Mouse (Mus musculus): ENCODE results near the gene Scamp2. TPM values are rescaled to one million over a fixed set of nuclear protein-coding genes. Genes with fewer than 3 reads are reported as not detected.

The Scamp2 gene
- total RNA-seq, 2 experiments from 2014 or later = 39.6 to 46.4 TPM

DNA sequence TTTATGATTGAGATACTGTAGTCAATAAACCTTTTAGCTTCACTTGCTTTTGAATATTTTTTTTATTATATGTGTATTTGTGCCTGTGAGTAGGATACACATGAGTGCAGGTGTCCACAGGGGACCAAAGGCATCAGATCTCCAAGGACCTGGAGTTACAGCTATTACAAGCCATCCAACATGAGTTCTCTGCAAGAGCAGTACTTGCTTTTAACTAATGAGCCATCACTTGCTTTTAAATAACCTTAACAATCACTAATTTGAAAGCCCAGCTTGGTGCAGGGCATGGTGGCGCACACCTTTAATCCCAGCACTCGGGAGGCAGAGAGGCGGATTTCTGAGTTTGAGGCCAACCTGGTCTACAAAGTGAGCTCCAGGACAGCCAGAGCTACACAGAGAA lies 6.0 kb upstream of the Scamp2 start:
- TF ChIP-seq CTCF (IDR thresholded peaks at IDR 0.05) = no peak
- DNase-seq = no peak
- H3K27ac ChIP-seq = no peak overlapping the region
- intact Hi-C loops (cut with DNase I) = no loop called here
- H3K4me3 ChIP-seq = no peak overlapping the region

- no peak for TF ChIP-seq CTCF (IDR thresholded peaks at IDR 0.05)
- DNase-seq = no peak
- H3K27ac ChIP-seq = no peak overlapping the region
- intact Hi-C loops (cut with DNase I) = no loop called here
- H3K4me3 ChIP-seq = no peak overlapping the region
Observed at GRCm38 (mm10) chr9:57557215-57557614, 3.5 kb upstream of the Scamp2 start.

- intact Hi-C loops (cut with DNase I) = no loop called here
- H3K4me3 ChIP-seq = no peak overlapping the region
- no peak overlapping the region for H3K27ac ChIP-seq
- no peak for DNase-seq
- no peak for TF ChIP-seq CTCF (IDR thresholded peaks at IDR 0.05)
Observed at GRCm38 (mm10) chr9:57558625-57559024, 2.1 kb upstream of the Scamp2 start.

GRCm38 (mm10) chr9:57559568-57559967 lies 1.2 kb upstream of the Scamp2 start:
- Histone ChIP-seq H3K4me3 (no peak overlapping the region), H3K27ac (no peak overlapping the region)
- TF ChIP-seq CTCF (IDR thresholded peaks at IDR 0.05) = no peak
- intact Hi-C loops (cut with DNase I) = no loop called here
- DNase-seq = no peak

- Histone ChIP-seq H3K27ac (peak overlapping the region; percentile 97), H3K4me3 (peak overlapping the region; percentile 85)
- DNase-seq = no peak
- intact Hi-C loops (cut with DNase I) = no loop called here
- TF ChIP-seq CTCF (IDR thresholded peaks at IDR 0.05) = no peak
Observed at GRCm38 (mm10) chr9:57560263-57560662, 480 bp upstream of the Scamp2 start.

- DNase-seq = peak; percentile 71
- H3K4me3 ChIP-seq = peak overlapping the region; percentile 85
- peak overlapping the region; percentile 97 for H3K27ac ChIP-seq
- TF ChIP-seq CTCF (IDR thresholded peaks at IDR 0.05) = no peak
- intact Hi-C loops (cut with DNase I) = loop anchor here (2.0 kb wide), 1 partner anchor 13 kb away; no protein-coding TSS in a partner anchor
Observed at GRCm38 (mm10) chr9:57561711-57562099, 962 bp downstream of the Scamp2 start.

- Histone ChIP-seq H3K27ac (peak overlapping the region; percentile 97), H3K4me3 (peak overlapping the region; percentile 85)
- TF ChIP-seq CTCF (IDR thresholded peaks at IDR 0.05) = no peak
- DNase-seq = peak; percentile 67
- intact Hi-C loops (cut with DNase I) = loop anchor here (1.0 to 2.0 kb wide), 2 partner anchors 14 to 40 kb away; no protein-coding TSS in a partner anchor
Observed at GRCm38 (mm10) chr9:57562896-57563372, 2.2 kb downstream of the Scamp2 start.

- Histone ChIP-seq H3K27ac (peak overlapping the region; percentile 85), H3K4me3 (no peak overlapping the region)
- no peak for DNase-seq
- intact Hi-C loops (cut with DNase I) = no loop called here
- no peak for TF ChIP-seq CTCF (IDR thresholded peaks at IDR 0.05)
Observed at GRCm38 (mm10) chr9:57564609-57565008, 3.9 kb downstream of the Scamp2 start.

GRCm38 (mm10) chr9:57565741-57566221 lies 5.0 kb downstream of the Scamp2 start:
- peak overlapping the region; percentile 38 for H3K4me3 ChIP-seq
- intact Hi-C loops (cut with DNase I) = no loop called here
- no peak for TF ChIP-seq CTCF (IDR thresholded peaks at IDR 0.05)
- peak; percentile 62 for DNase-seq
- peak overlapping the region; percentile 85 for H3K27ac ChIP-seq

GRCm38 (mm10) chr9:57566846-57567245 lies 6.1 kb downstream of the Scamp2 start:
- peak overlapping the region; percentile 85 for H3K27ac ChIP-seq
- intact Hi-C loops (cut with DNase I) = no loop called here
- no peak overlapping the region for H3K4me3 ChIP-seq
- peak; percentile 37 for TF ChIP-seq CTCF (IDR thresholded peaks at IDR 0.05)
- no peak for DNase-seq

- DNase-seq = peak; percentile 82
- Histone ChIP-seq H3K27ac (peak overlapping the region; percentile 85), H3K4me3 (peak overlapping the region; percentile 29; the same call in 1 of the 2 replicates)
- TF ChIP-seq CTCF (IDR thresholded peaks at IDR 0.05) = no peak
- intact Hi-C loops (cut with DNase I) = no loop called here
Observed at GRCm38 (mm10) chr9:57568500-57568899, 7.8 kb downstream of the Scamp2 start.

DNA sequence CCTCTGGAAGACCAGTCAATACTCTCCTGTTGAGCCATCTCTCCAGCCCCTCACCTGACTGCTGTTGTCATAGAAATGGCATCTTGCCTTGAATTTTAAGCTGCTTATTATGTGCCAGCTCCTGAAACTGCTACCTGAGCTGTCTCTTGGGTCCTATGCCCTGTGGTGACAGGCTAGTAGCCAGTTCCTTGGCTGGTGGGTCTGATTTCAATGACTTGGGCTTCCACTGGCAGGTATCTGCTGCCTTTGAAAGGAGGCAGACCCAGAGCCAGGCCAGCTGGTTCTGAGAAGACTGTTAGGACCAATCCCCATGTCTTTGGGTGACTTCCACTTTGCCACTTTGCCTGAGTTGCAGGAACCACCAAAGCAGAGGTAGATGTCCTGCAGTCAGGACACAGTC lies 13.7 kb downstream of the Scamp2 start:
- Histone ChIP-seq H3K4me3 (no peak overlapping the region), H3K27ac (peak overlapping the region; percentile 75)
- intact Hi-C loops (cut with DNase I) = no loop called here
- peak; percentile 57 for DNase-seq
- no peak for TF ChIP-seq CTCF (IDR thresholded peaks at IDR 0.05)

DNA sequence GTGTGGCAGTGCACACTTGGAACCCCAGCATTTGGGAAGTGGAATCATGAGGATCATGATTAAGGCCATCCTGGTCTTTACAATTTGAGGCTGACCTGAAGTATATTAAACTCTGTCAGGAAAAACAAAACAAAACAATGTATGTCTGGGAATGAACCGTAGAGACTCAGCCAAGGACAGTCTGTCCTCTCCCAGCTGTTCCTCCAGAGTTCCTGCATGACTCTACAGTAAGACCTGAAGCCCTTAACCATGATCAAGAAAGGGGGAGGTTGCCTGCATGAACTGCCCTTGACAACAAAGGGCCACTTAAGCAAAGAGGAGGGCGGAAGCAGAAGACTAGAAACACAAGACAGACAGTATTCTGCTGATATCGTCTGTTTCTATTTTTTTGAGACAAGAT lies 14.8 kb downstream of the Scamp2 start:
- intact Hi-C loops (cut with DNase I) = no loop called here
- H3K27ac ChIP-seq = peak overlapping the region; percentile 3
- TF ChIP-seq CTCF (IDR thresholded peaks at IDR 0.05) = no peak
- DNase-seq = no peak
- no peak overlapping the region for H3K4me3 ChIP-seq

GRCm38 (mm10) chr9:57577144-57577849 lies 16.6 kb downstream of the Scamp2 start:
- intact Hi-C loops (cut with DNase I) = no loop called here
- Histone ChIP-seq H3K27ac (peak overlapping the region; percentile 46), H3K4me3 (no peak overlapping the region)
- no peak for TF ChIP-seq CTCF (IDR thresholded peaks at IDR 0.05)
- no peak for DNase-seq

Measured in gastrocnemius, adult 2 months (tissue).